Mouse (Mus musculus): ENCODE data around the gene Slc7a11.

- no peak for TF ChIP-seq CTCF (IDR thresholded peaks at IDR 0.05; ENCODE audit: insufficient read depth, low read depth, low read length)
- TF ChIP-seq POLR2A (IDR thresholded peaks at IDR 0.05; ENCODE audit: insufficient read depth, low read depth, low read length), result no peak
These were observed 36.6 kb downstream of the Slc7a11 start for GRCm38 (mm10) chr3:50406771-50407170.
